Mouse (Mus musculus) left cerebral cortex, postnatal 10 days (tissue): ENCODE measurements at regions not wholly inside any gene's neighbourhood (a gene's known extent, or its start where the extent isn't known, plus 50 kb on each side); places are given as distances from the start of the nearest gene placed in this dataset.

ENCODE experiments used
- DNase-seq, 2 experiments: peaks; one replicate each; pipeline ENCODE4 v3.0.0; 2021 to 2022; ENCODE audit warnings: low spot score in 2 of 2, mixed read lengths in 1 of 2; ENCODE audit errors: extremely low spot score in 1 of 2
- intact Hi-C: fragments of 180-260 bp; cut with DNase I; formaldehyde crosslinking; loops from one replicate; pipeline ENCODE4 v1.15.1; 2025

GRCm38 (mm10) chr11:19747973-19748559 lies 176.1 kb upstream of the Spred2 start:
- intact Hi-C loops = no loop called here
- DNase-seq = no peak

GRCm38 (mm10) chr11:19758892-19759291 lies 165.3 kb upstream of the Spred2 start:
- intact Hi-C loops = no loop called here
- DNase-seq = no peak

- peak; percentile 53 to 57 for DNase-seq
- intact Hi-C loops = loop anchor here (2.0 kb wide), 2 partner anchors 734 to 882 kb away; no protein-coding TSS in a partner anchor
Observed at GRCm38 (mm10) chr11:19760861-19761693, 163.1 kb upstream of the Spred2 start.

- intact Hi-C loops = loop anchor here (2.0 kb wide), 2 partner anchors 735 to 883 kb away; no protein-coding TSS in a partner anchor
- peak in 1 of 2 experiments; percentile 38 for DNase-seq
Observed at GRCm38 (mm10) chr11:19761694-19761976, 162.5 kb upstream of the Spred2 start.

GRCm38 (mm10) chr11:19767316-19767715 lies 156.9 kb upstream of the Spred2 start:
- intact Hi-C loops = no loop called here
- DNase-seq = no peak

- no peak for DNase-seq
- intact Hi-C loops = no loop called here
Observed at GRCm38 (mm10) chr11:19767871-19768270, 156.3 kb upstream of the Spred2 start.

- intact Hi-C loops = no loop called here
- no peak for DNase-seq
Observed at GRCm38 (mm10) chr11:19768962-19769361, 155.2 kb upstream of the Spred2 start.

- intact Hi-C loops = no loop called here
- no peak for DNase-seq
Observed at GRCm38 (mm10) chr11:19774010-19774409, 150.2 kb upstream of the Spred2 start.

GRCm38 (mm10) chr11:19775741-19776140 lies 148.4 kb upstream of the Spred2 start:
- intact Hi-C loops = no loop called here
- no peak for DNase-seq

GRCm38 (mm10) chr11:19776473-19777200 lies 147.5 kb upstream of the Spred2 start:
- DNase-seq = no peak
- intact Hi-C loops = no loop called here

GRCm38 (mm10) chr11:19778191-19778590 lies 146.0 kb upstream of the Spred2 start:
- intact Hi-C loops = no loop called here
- peak in 1 of 2 experiments; percentile 34 for DNase-seq

GRCm38 (mm10) chr11:19785110-19785509 lies 139.1 kb upstream of the Spred2 start:
- intact Hi-C loops = no loop called here
- no peak for DNase-seq

GRCm38 (mm10) chr11:19796950-19797670 lies 127.1 kb upstream of the Spred2 start:
- no peak for DNase-seq
- intact Hi-C loops = no loop called here

GRCm38 (mm10) chr11:19809359-19809758 lies 114.8 kb upstream of the Spred2 start:
- DNase-seq = no peak
- intact Hi-C loops = no loop called here

- DNase-seq = no peak
- intact Hi-C loops = no loop called here
Observed at GRCm38 (mm10) chr11:19811271-19811991, 112.7 kb upstream of the Spred2 start.

- DNase-seq = no peak
- intact Hi-C loops = no loop called here
Observed at GRCm38 (mm10) chr11:19811992-19812690, 112.0 kb upstream of the Spred2 start.

- DNase-seq = no peak
- intact Hi-C loops = no loop called here
Observed at GRCm38 (mm10) chr11:19813549-19813948, 110.6 kb upstream of the Spred2 start.

- DNase-seq = no peak
- intact Hi-C loops = loop anchor here (10.0 kb wide), 1 partner anchor 582 kb away; no protein-coding TSS in a partner anchor
Observed at GRCm38 (mm10) chr11:19822991-19823390, 101.2 kb upstream of the Spred2 start.
